Mouse (Mus musculus): ENCODE measurements around the gene 4933405L10Rik. TPM values are rescaled to one million over a fixed set of nuclear protein-coding genes. Genes with fewer than 3 reads are reported as not detected.

Gene 4933405L10Rik
- polyA plus RNA-seq, 1 experiment from 2014 or later, result 0.11 TPM

- H3K27ac ChIP-seq, result no peak overlapping the region
- H3K27me3 ChIP-seq (ENCODE audit: insufficient read depth, low read length), result no peaks in the 10 kb centered on the region
- TF ChIP-seq CTCF (IDR thresholded peaks at IDR 0.05; ENCODE audit: low read depth), result no peak
- DNase-seq (ENCODE audit: low spot score) (peak; percentile 45), ATAC-seq (replicated peaks; ENCODE audit: low FRiP score, low read depth) (peak; percentile 64)
- peak overlapping the region; percentile 95 for H3K4me2 ChIP-seq (ENCODE audit: low read length)
- H3K4me3 ChIP-seq (replicated peaks; ENCODE audit: low read depth, low read length), result peak overlapping the region; percentile 44
- H3K9me3 ChIP-seq (replicated peaks; ENCODE audit: low read length), result no peaks in the 10 kb centered on the region
- H3K4me1 ChIP-seq (replicated peaks; ENCODE audit: insufficient read depth, low read length), result peaks cover 10% of the 10 kb centered on the region
- no peaks in the 10 kb centered on the region for H3K36me3 ChIP-seq (ENCODE audit: insufficient read depth, low read length)
- 0 out of 2 replicates have a peak overlapping the region, but pooled peaks have one; percentile 31 for H3K9ac ChIP-seq (ENCODE audit: low read depth, low read length)
- 2% methylated on average over 28 of the region's 30 CpGs for WGBS
These were observed 13.8 kb upstream of the 4933405L10Rik start for GRCm38 (mm10) chr8:105693648-105694047.

GRCm38 (mm10) chr8:105694051-105694799 is 13.2 kb upstream of the 4933405L10Rik start:
- Histone ChIP-seq H3K4me3 (replicated peaks; ENCODE audit: low read depth, low read length) (peak overlapping the region; percentile 44), H3K4me1 (replicated peaks; ENCODE audit: insufficient read depth, low read length) (peaks cover 10% of the 10 kb centered on the region), H3K9me3 (replicated peaks; ENCODE audit: low read length) (no peaks in the 10 kb centered on the region), H3K4me2 (ENCODE audit: low read length) (peak overlapping the region; percentile 95), H3K27ac (no peak overlapping the region), H3K27me3 (ENCODE audit: insufficient read depth, low read length) (no peaks in the 10 kb centered on the region), H3K9ac (ENCODE audit: low read depth, low read length) (0 out of 2 replicates have a peak overlapping the region, but pooled peaks have one; percentile 31), H3K36me3 (ENCODE audit: insufficient read depth, low read length) (no peaks in the 10 kb centered on the region)
- TF ChIP-seq CTCF (IDR thresholded peaks at IDR 0.05; ENCODE audit: low read depth), result no peak
- ATAC-seq (replicated peaks; ENCODE audit: low FRiP score, low read depth), result peak; percentile 11; the same call in 1 of the 2 replicates
- 10% methylated on average over 40 of the region's 40 CpGs for WGBS
- no peak for DNase-seq (ENCODE audit: low spot score)

GRCm38 (mm10) chr8:105695080-105695780 is 12.2 kb upstream of the 4933405L10Rik start:
- H3K9ac ChIP-seq (ENCODE audit: low read depth, low read length), result no peak overlapping the region
- no peaks in the 10 kb centered on the region for H3K27me3 ChIP-seq (ENCODE audit: insufficient read depth, low read length)
- no peak overlapping the region for H3K4me2 ChIP-seq (ENCODE audit: low read length)
- WGBS, result 77% methylated on average over 30 of the region's 30 CpGs
- peaks cover 14% of the 10 kb centered on the region for H3K4me1 ChIP-seq (replicated peaks; ENCODE audit: insufficient read depth, low read length)
- H3K27ac ChIP-seq, result no peak overlapping the region
- no peaks in the 10 kb centered on the region for H3K9me3 ChIP-seq (replicated peaks; ENCODE audit: low read length)
- no peak overlapping the region for H3K4me3 ChIP-seq (replicated peaks; ENCODE audit: low read depth, low read length)
- ATAC-seq (replicated peaks; ENCODE audit: low FRiP score, low read depth) (no peak), DNase-seq (ENCODE audit: low spot score) (no peak)
- H3K36me3 ChIP-seq (ENCODE audit: insufficient read depth, low read length), result no peaks in the 10 kb centered on the region
- no peak for TF ChIP-seq CTCF (IDR thresholded peaks at IDR 0.05; ENCODE audit: low read depth)

GRCm38 (mm10) chr8:105697196-105697780 is 10.2 kb upstream of the 4933405L10Rik start:
- DNase-seq (ENCODE audit: low spot score) (no peak), ATAC-seq (replicated peaks; ENCODE audit: low FRiP score, low read depth) (no peak)
- no peaks in the 10 kb centered on the region for H3K27me3 ChIP-seq (ENCODE audit: insufficient read depth, low read length)
- H3K4me1 ChIP-seq (replicated peaks; ENCODE audit: insufficient read depth, low read length), result peaks cover 22% of the 10 kb centered on the region
- no peak for TF ChIP-seq CTCF (IDR thresholded peaks at IDR 0.05; ENCODE audit: low read depth)
- no peak overlapping the region for H3K4me2 ChIP-seq (ENCODE audit: low read length)
- no peak overlapping the region for H3K27ac ChIP-seq
- no peak overlapping the region for H3K9ac ChIP-seq (ENCODE audit: low read depth, low read length)
- no peaks in the 10 kb centered on the region for H3K9me3 ChIP-seq (replicated peaks; ENCODE audit: low read length)
- H3K4me3 ChIP-seq (replicated peaks; ENCODE audit: low read depth, low read length), result no peak overlapping the region
- 84% methylated on average over 17 of the region's 17 CpGs for WGBS
- no peaks in the 10 kb centered on the region for H3K36me3 ChIP-seq (ENCODE audit: insufficient read depth, low read length)

GRCm38 (mm10) chr8:105698734-105699133 is 8.7 kb upstream of the 4933405L10Rik start:
- 88% methylated on average over 5 of the region's 5 CpGs for WGBS

More at GRCm38 (mm10) chr8:105698734-105699133, 8.7 kb upstream of the 4933405L10Rik start:
- H3K4me2 ChIP-seq (ENCODE audit: low read length), result no peak overlapping the region
- ATAC-seq (replicated peaks; ENCODE audit: low FRiP score, low read depth) (no peak), DNase-seq (ENCODE audit: low spot score) (no peak)
- H3K27me3 ChIP-seq (ENCODE audit: insufficient read depth, low read length), result no peaks in the 10 kb centered on the region
- H3K36me3 ChIP-seq (ENCODE audit: insufficient read depth, low read length), result peaks cover 2% of the 10 kb centered on the region; the same call in 1 of the 2 replicates
- no peak overlapping the region for H3K9ac ChIP-seq (ENCODE audit: low read depth, low read length)
- no peak overlapping the region for H3K27ac ChIP-seq
- no peak overlapping the region for H3K4me3 ChIP-seq (replicated peaks; ENCODE audit: low read depth, low read length)
- peaks cover 21% of the 10 kb centered on the region for H3K4me1 ChIP-seq (replicated peaks; ENCODE audit: insufficient read depth, low read length)
- no peaks in the 10 kb centered on the region for H3K9me3 ChIP-seq (replicated peaks; ENCODE audit: low read length)
- TF ChIP-seq CTCF (IDR thresholded peaks at IDR 0.05; ENCODE audit: low read depth), result no peak

All from kidney, postnatal 0 days (tissue).